Mouse (Mus musculus) intestine, embryonic 16.5 days (tissue): ENCODE measurements around the gene Ints13. TPM values are rescaled to one million over a fixed set of nuclear protein-coding genes. Genes with fewer than 3 reads are reported as not detected.
A peak's percentile ranks its signal among the peaks of the same experiment; 100 is the strongest.

Experiments used
- ATAC-seq: fragments of 200-750 bp; cut with Nextera tagmentation; 2 replicates; pipeline ENCODE4 v1.8.0; 2017; ENCODE audit warnings: moderate TSS enrichment, moderate library complexity
- H3K27ac ChIP-seq: fragments of 300-500 bp; sonication (generic); 2 replicates; pipeline ENCODE4 v1.5.1; 2014; ENCODE audit warnings: mild to moderate bottlenecking, low read length
- H3K27me3 ChIP-seq: fragments of 300-500 bp; sonication (generic); replicated peaks from 2 replicates; pipeline ENCODE4 v1.6.1; 2014; ENCODE audit warnings: low read length, control low read depth, mixed read lengths; ENCODE audit not compliant: control insufficient read depth, insufficient read depth
- H3K36me3 ChIP-seq: fragments of 300-500 bp; sonication (generic); 2 replicates; pipeline ENCODE4 v1.6.1; 2014; ENCODE audit warnings: low read length, control low read depth; ENCODE audit not compliant: control insufficient read depth, insufficient read depth
- H3K4me1 ChIP-seq: fragments of 300-500 bp; sonication (generic); 2 replicates; pipeline ENCODE4 v1.6.1; 2014; ENCODE audit warnings: low read length, control low read depth, mixed read lengths; ENCODE audit not compliant: control insufficient read depth, insufficient read depth
- H3K4me2 ChIP-seq: fragments of 300-500 bp; sonication (generic); 2 replicates; pipeline ENCODE4 v1.6.1; 2014; ENCODE audit warnings: low read depth, low read length, control low read depth
- H3K4me3 ChIP-seq: fragments of 300-500 bp; sonication (generic); 2 replicates; pipeline ENCODE4 v1.5.1; 2014; ENCODE audit warnings: mild to moderate bottlenecking, low read length
- H3K9ac ChIP-seq: fragments of 300-500 bp; sonication (generic); 2 replicates; pipeline ENCODE4 v1.6.1; 2014; ENCODE audit warnings: low read depth, low read length
- H3K9me3 ChIP-seq: fragments of 300-500 bp; sonication (generic); 2 replicates; pipeline ENCODE4 v1.6.1; 2016; ENCODE audit warnings: low read length, control low read depth; ENCODE audit not compliant: control insufficient read depth
- WGBS: fragments of 180-500 bp; shearing (Covaris S2); extraction: QIAGEN DNeasy Blood & Tissue Kit; methylation state at CpG from one replicate; pipeline ENCODE4 v1.1.7; 2014; 5-methylcytosine and 5-hydroxymethylcytosine counted together
- polyA plus RNA-seq: library from polyadenylated mRNA; unstranded; fragments of >200 nt; fragmentation: Nextera tagmentation; extraction: Ambion mirVana; gene quantifications from 2 replicates; pipeline ENCODE4 v1.2.1, GENCODE M21; 2015

Ints13 gene
- polyA plus RNA-seq, 1 experiment from 2014 or later: 47.4 TPM

- WGBS: 22% methylated on average over 5 of the region's 5 CpGs
- no peak overlapping the region for H3K4me2 ChIP-seq
- H3K27ac ChIP-seq: no peak overlapping the region
- peaks cover 9% of the 10 kb centered on the region; the same call in 1 of the 2 replicates for H3K4me1 ChIP-seq
- H3K27me3 ChIP-seq: no peaks in the 10 kb centered on the region
- H3K36me3 ChIP-seq: no peaks in the 10 kb centered on the region
- H3K9ac ChIP-seq: no peak overlapping the region
- no peaks in the 10 kb centered on the region for H3K9me3 ChIP-seq
- no peak overlapping the region for H3K4me3 ChIP-seq
- peak; percentile 83 for ATAC-seq
Observed at GRCm38 (mm10) chr6:146530769-146531168, 46.9 kb downstream of the Ints13 start.

- H3K27ac ChIP-seq: no peak overlapping the region
- H3K36me3 ChIP-seq: no peaks in the 10 kb centered on the region
- peak; percentile 46; the same call in 1 of the 2 replicates for ATAC-seq
- H3K4me2 ChIP-seq: no peak overlapping the region
- H3K4me1 ChIP-seq: peaks cover 9% of the 10 kb centered on the region; the same call in 1 of the 2 replicates
- 29% methylated on average over 7 of the region's 7 CpGs for WGBS
- no peaks in the 10 kb centered on the region for H3K27me3 ChIP-seq
- H3K9me3 ChIP-seq: no peaks in the 10 kb centered on the region
- no peak overlapping the region for H3K9ac ChIP-seq
- H3K4me3 ChIP-seq: no peak overlapping the region
Observed at GRCm38 (mm10) chr6:146530363-146530762, 47.3 kb downstream of the Ints13 start.

- Histone ChIP-seq H3K4me3 (no peak overlapping the region), H3K36me3 (no peaks in the 10 kb centered on the region), H3K27ac (no peak overlapping the region), H3K9me3 (peaks cover 4% of the 10 kb centered on the region; the same call in 1 of the 2 replicates), H3K4me1 (peaks cover 9% of the 10 kb centered on the region; the same call in 1 of the 2 replicates), H3K9ac (no peak overlapping the region), H3K27me3 (no peaks in the 10 kb centered on the region), H3K4me2 (no peak overlapping the region)
- WGBS: 81% methylated on average over 2 of the region's 2 CpGs
- no peak for ATAC-seq
Observed at GRCm38 (mm10) chr6:146527537-146527936, 50.1 kb downstream of the Ints13 start.

- no peaks in the 10 kb centered on the region for H3K27me3 ChIP-seq
- WGBS: 81% methylated on average over 2 of the region's 2 CpGs
- peaks cover 4% of the 10 kb centered on the region; the same call in 1 of the 2 replicates for H3K9me3 ChIP-seq
- ATAC-seq: no peak
- H3K4me2 ChIP-seq: no peak overlapping the region
- no peak overlapping the region for H3K9ac ChIP-seq
- H3K4me3 ChIP-seq: no peak overlapping the region
- no peak overlapping the region for H3K27ac ChIP-seq
- no peaks in the 10 kb centered on the region for H3K36me3 ChIP-seq
- H3K4me1 ChIP-seq: peaks cover 5% of the 10 kb centered on the region; the same call in 1 of the 2 replicates
Observed at GRCm38 (mm10) chr6:146525500-146525899, 52.1 kb downstream of the Ints13 start.

- no peak overlapping the region for H3K4me3 ChIP-seq
- no peak for ATAC-seq
- no peak overlapping the region for H3K9ac ChIP-seq
- H3K27ac ChIP-seq: no peak overlapping the region
- H3K4me1 ChIP-seq: no peaks in the 10 kb centered on the region
- WGBS: 79% methylated on average over 5 of the region's 5 CpGs
- no peaks in the 10 kb centered on the region for H3K27me3 ChIP-seq
- no peak overlapping the region for H3K4me2 ChIP-seq
- no peaks in the 10 kb centered on the region for H3K36me3 ChIP-seq
- H3K9me3 ChIP-seq: peaks cover 4% of the 10 kb centered on the region; the same call in 1 of the 2 replicates
Observed at GRCm38 (mm10) chr6:146521456-146522245, 56.0 kb downstream of the Ints13 start.

GRCm38 (mm10) chr6:146519019-146519418 is 58.6 kb downstream of the Ints13 start:
- Histone ChIP-seq H3K9ac (no peak overlapping the region), H3K9me3 (peaks cover 4% of the 10 kb centered on the region; the same call in 1 of the 2 replicates), H3K36me3 (no peaks in the 10 kb centered on the region), H3K4me3 (no peak overlapping the region), H3K27ac (no peak overlapping the region), H3K27me3 (no peaks in the 10 kb centered on the region), H3K4me2 (no peak overlapping the region), H3K4me1 (no peaks in the 10 kb centered on the region)
- ATAC-seq: no peak
- 75% methylated on average over 2 of the region's 2 CpGs for WGBS

GRCm38 (mm10) chr6:146515936-146516335 is 61.7 kb downstream of the Ints13 start:
- Histone ChIP-seq H3K4me3 (no peak overlapping the region), H3K27ac (no peak overlapping the region), H3K4me1 (no peaks in the 10 kb centered on the region), H3K9ac (no peak overlapping the region), H3K4me2 (no peak overlapping the region), H3K27me3 (no peaks in the 10 kb centered on the region), H3K9me3 (no peaks in the 10 kb centered on the region), H3K36me3 (no peaks in the 10 kb centered on the region)
- 62% methylated on average over 6 of the region's 6 CpGs for WGBS
- ATAC-seq: no peak

GRCm38 (mm10) chr6:146514531-146514948 is 63.1 kb downstream of the Ints13 start:
- H3K4me3 ChIP-seq: no peak overlapping the region
- no peaks in the 10 kb centered on the region for H3K36me3 ChIP-seq
- H3K27me3 ChIP-seq: no peaks in the 10 kb centered on the region
- no peak overlapping the region for H3K27ac ChIP-seq
- no peaks in the 10 kb centered on the region for H3K4me1 ChIP-seq
- H3K9ac ChIP-seq: no peak overlapping the region
- 57% methylated on average over 7 of the region's 7 CpGs for WGBS
- no peak overlapping the region for H3K4me2 ChIP-seq
- no peak for ATAC-seq
- H3K9me3 ChIP-seq: no peaks in the 10 kb centered on the region

GRCm38 (mm10) chr6:146513899-146514298 is 63.7 kb downstream of the Ints13 start:
- no peak overlapping the region for H3K9ac ChIP-seq
- H3K27ac ChIP-seq: no peak overlapping the region
- ATAC-seq: no peak
- no peaks in the 10 kb centered on the region for H3K9me3 ChIP-seq
- H3K27me3 ChIP-seq: no peaks in the 10 kb centered on the region
- WGBS: 45% methylated on average over 5 of the region's 5 CpGs
- no peaks in the 10 kb centered on the region for H3K4me1 ChIP-seq
- H3K4me2 ChIP-seq: no peak overlapping the region
- no peaks in the 10 kb centered on the region for H3K36me3 ChIP-seq
- H3K4me3 ChIP-seq: no peak overlapping the region
